Mouse (Mus musculus) MEL (cell line): Measurements from ENCODE around the gene Nmrk2. TPM values are rescaled to one million over a fixed set of nuclear protein-coding genes. Genes with fewer than 3 reads are reported as not detected.

Experiments
- DNase-seq: peaks from one replicate; pipeline ENCODE4 v3.0.0; 2011; ENCODE audit warnings: low read depth, low spot score
- H3K27ac ChIP-seq: 2 replicates; pipeline ENCODE4 v1.5.1; 2012; ENCODE audit warnings: low read depth, mild to moderate bottlenecking, control low read depth, low read length, moderate library complexity; ENCODE audit not compliant: control insufficient read depth
- H3K27me3 ChIP-seq, 2 experiments: fragments of 150-350 bp in 1 of 2; sonication (generic) in 1 of 2; 2 replicates each; pipeline ENCODE4 v1.6.1; 2012; ENCODE audit warnings: low read length in 2 of 2, mild to moderate bottlenecking in 2 of 2, improper control_type of control experiment in 1 of 2, moderate library complexity in 1 of 2; ENCODE audit not compliant: insufficient read depth in 2 of 2, control insufficient read depth in 1 of 2
- H3K36me3 ChIP-seq, 2 experiments: 2 replicates each; pipeline ENCODE4 v1.6.1; 2012 to 2014; ENCODE audit warnings: low read length in 2 of 2, improper control_type of control experiment in 1 of 2, inconsistent platforms in 1 of 2, mild to moderate bottlenecking in 1 of 2; ENCODE audit not compliant: insufficient read depth in 2 of 2, control insufficient read depth in 1 of 2
- H3K4me1 ChIP-seq, 2 experiments: fragments of 150-350 bp in 1 of 2; sonication (generic) in 1 of 2; 2 replicates each; pipeline ENCODE4 v1.6.1; 2012; ENCODE audit warnings: low read length in 2 of 2, improper control_type of control experiment in 1 of 2, mild to moderate bottlenecking in 1 of 2; ENCODE audit not compliant: insufficient read depth in 2 of 2, control insufficient read depth in 1 of 2
- H3K4me3 ChIP-seq, 2 experiments: fragments of 150-350 bp in 1 of 2; sonication (generic) in 1 of 2; 2 replicates each; pipeline ENCODE4 v1.5.1; 2012; ENCODE audit warnings: low read depth in 2 of 2, low read length in 2 of 2, mild to moderate bottlenecking in 2 of 2, moderate library complexity in 2 of 2, control low read depth in 1 of 2, improper control_type of control experiment in 1 of 2; ENCODE audit not compliant: control insufficient read depth in 1 of 2, insufficient read depth in 1 of 2
- H3K79me2 ChIP-seq: 2 replicates; pipeline ENCODE4 v1.6.1; 2012; ENCODE audit warnings: mild to moderate bottlenecking, low read length, moderate library complexity; ENCODE audit not compliant: control insufficient read depth, poor library complexity, insufficient read depth
- H3K9ac ChIP-seq: 2 replicates; pipeline ENCODE4 v1.6.1; 2012; ENCODE audit warnings: low read depth, mild to moderate bottlenecking, control low read depth, low read length, moderate library complexity; ENCODE audit not compliant: control insufficient read depth, poor library complexity, severe bottlenecking
- H3K9me3 ChIP-seq: fragments of 150-350 bp; sonication (generic); replicated peaks from 2 replicates; pipeline ENCODE4 v1.6.1; 2012; ENCODE audit warnings: mild to moderate bottlenecking, low read length, improper control_type of control experiment, moderate library complexity; ENCODE audit not compliant: insufficient read depth
- BHLHE40 ChIP-seq: IDR thresholded peaks from 2 replicates; pipeline ENCODE4 v1.6.1; 2012; ENCODE audit warnings: low read depth, mild to moderate bottlenecking, inconsistent platforms, low read length, improper control_type of control experiment, borderline replicate concordance
- CTCF ChIP-seq, 3 experiments: IDR thresholded peaks in 2 of 3; conservative IDR thresholded peaks in 1 of 3; 2 replicates each; pipeline ENCODE4 v1.5.1; 2011 to 2012; ENCODE audit warnings: low read length in 3 of 3, low read depth in 2 of 3, mild to moderate bottlenecking in 2 of 3, improper control_type of control experiment in 1 of 3, inconsistent platforms in 1 of 3, mixed read lengths in 1 of 3, moderate library complexity in 1 of 3; ENCODE audit not compliant: control insufficient read depth in 1 of 3, insufficient read depth in 1 of 3, poor library complexity in 1 of 3, severe bottlenecking in 1 of 3
- ETS1 ChIP-seq: IDR thresholded peaks from 2 replicates; pipeline ENCODE4 v1.6.1; 2012; ENCODE audit warnings: low read depth, mild to moderate bottlenecking, inconsistent platforms, low read length, improper control_type of control experiment, moderate library complexity
- GABPA ChIP-seq: IDR thresholded peaks from 2 replicates; pipeline ENCODE4 v1.6.1; 2012; ENCODE audit warnings: low read depth, mild to moderate bottlenecking, inconsistent platforms, low read length, improper control_type of control experiment, moderate library complexity
- GATA1 ChIP-seq: IDR thresholded peaks from 2 replicates; pipeline ENCODE4 v1.6.1; 2011; ENCODE audit warnings: low read depth, low read length, improper control_type of control experiment
- MYC ChIP-seq: IDR thresholded peaks from 2 replicates; pipeline ENCODE4 v1.6.1; 2011; ENCODE audit warnings: low read depth, mild to moderate bottlenecking, low read length, improper control_type of control experiment, moderate library complexity
- NELFE ChIP-seq: IDR thresholded peaks from 2 replicates; pipeline ENCODE4 v1.6.1; 2011; ENCODE audit warnings: low read depth, low read length, improper control_type of control experiment
- POLR2A ChIP-seq, 2 experiments: IDR thresholded peaks; 2 replicates each; pipeline ENCODE4 v1.6.1; 2011 to 2012; ENCODE audit warnings: low read length in 2 of 2, mild to moderate bottlenecking in 2 of 2, control low read depth in 1 of 2, improper control_type of control experiment in 1 of 2, low read depth in 1 of 2, moderate library complexity in 1 of 2; ENCODE audit not compliant: control insufficient read depth in 1 of 2, insufficient read depth in 1 of 2, poor library complexity in 1 of 2
- POLR2AphosphoS5 ChIP-seq: IDR thresholded peaks from 2 replicates; pipeline ENCODE4 v1.6.1; 2012; ENCODE audit warnings: low read depth, borderline replicate concordance, mild to moderate bottlenecking, inconsistent platforms, low read length, moderate library complexity, mixed read lengths
- RAD21 ChIP-seq: IDR thresholded peaks from 2 replicates; pipeline ENCODE4 v1.6.1; 2011; ENCODE audit warnings: mild to moderate bottlenecking, low read depth, low read length, improper control_type of control experiment
- RCOR1 ChIP-seq: IDR thresholded peaks from 2 replicates; pipeline ENCODE4 v1.6.1; 2012; ENCODE audit warnings: low read depth, mild to moderate bottlenecking, inconsistent platforms, low read length, improper control_type of control experiment
- TCF12 ChIP-seq: IDR thresholded peaks from 2 replicates; pipeline ENCODE4 v1.6.1; 2014; ENCODE audit warnings: low read depth, mild to moderate bottlenecking, inconsistent platforms, low read length, improper control_type of control experiment, moderate library complexity
- UBTF ChIP-seq: IDR thresholded peaks from 2 replicates; pipeline ENCODE4 v1.6.1; 2012; ENCODE audit warnings: low read depth, mild to moderate bottlenecking, inconsistent platforms, low read length, improper control_type of control experiment, moderate library complexity, borderline replicate concordance; ENCODE audit not compliant: insufficient read depth
- USF1 ChIP-seq: IDR thresholded peaks from 2 replicates; pipeline ENCODE4 v1.6.1; 2014; ENCODE audit warnings: low read depth, mild to moderate bottlenecking, inconsistent platforms, low read length, improper control_type of control experiment, moderate library complexity
- USF2 ChIP-seq, 2 experiments: IDR thresholded peaks; 2 replicates each; pipeline ENCODE4 v1.6.1; 2011 to 2012; ENCODE audit warnings: improper control_type of control experiment in 2 of 2, low read length in 2 of 2, borderline replicate concordance in 1 of 2, inconsistent platforms in 1 of 2, low read depth in 1 of 2, mild to moderate bottlenecking in 1 of 2; ENCODE audit not compliant: insufficient read depth in 1 of 2
- ZMIZ1 ChIP-seq: IDR thresholded peaks from 2 replicates; pipeline ENCODE4 v1.6.1; 2012; ENCODE audit warnings: low read depth, mild to moderate bottlenecking, inconsistent platforms, low read length, improper control_type of control experiment, moderate library complexity
- polyA plus RNA-seq, 2 experiments: library from polyadenylated mRNA; stranded (reverse) in 1 of 2; unstranded in 1 of 2; fragments of >175 nt in 1 of 2; fragments of >200 nt in 1 of 2; gene quantifications; 2 replicates each; pipeline versions ENCODE4 v1.2.1 to v1.2.4; 2012; ENCODE audit warnings: low replicate concordance in 2 of 2, low read depth in 1 of 2; ENCODE audit not compliant: insufficient read length in 2 of 2, insufficient read depth in 1 of 2, missing spikeins in 1 of 2
- total RNA-seq: library from RNA; depleted of rRNA; stranded (reverse); fragments of 300-350 nt; gene quantifications from 2 replicates; pipeline ENCODE4 v1.2.3, GENCODE M21; 2012

Gene Nmrk2
- total and polyA plus RNA-seq, 3 experiments = not detected

GRCm38 (mm10) chr10:81179451-81180342 lies 22.2 kb downstream of the Nmrk2 start:
- peaks cover 6 to 10% of the 10 kb centered on the region in 2 experiments for H3K36me3 ChIP-seq
- H3K79me2 ChIP-seq = peaks cover 44% of the 10 kb centered on the region
- H3K4me1 ChIP-seq = peaks cover 0 to 20% of the 10 kb centered on the region in 2 experiments; a peak in 3 of 4 replicates
- peak overlapping the region; percentile 94 for H3K9ac ChIP-seq
- peak overlapping the region; percentile 84 for H3K27ac ChIP-seq
- H3K4me3 ChIP-seq = peak overlapping the region in 1 of 2 experiments; percentile 80; a peak in 2 of 4 replicates
- no peaks in the 10 kb centered on the region for H3K9me3 ChIP-seq
- no peak for TF ChIP-seq ZMIZ1
- 0 out of 2 replicates have a peak, but pooled peaks have one; percentile 24 for TF ChIP-seq POLR2AphosphoS5
- TF ChIP-seq CTCF (IDR thresholded peaks at IDR 0.05 in 2 of 3, conservative IDR thresholded peaks at IDR 0.05 in 1 of 3; ENCODE audit: control insufficient read depth in 1 of 3, insufficient read depth in 1 of 3, low read depth in 2 of 3, low read length in 3 of 3, poor library complexity in 1 of 3, severe bottlenecking in 1 of 3) = peak; percentile 18 to 43 (median 36); a peak in 5 of 6 replicates
- peak in 1 of 2 experiments; percentile 26; a peak in 2 of 4 replicates for TF ChIP-seq POLR2A (IDR thresholded peaks at IDR 0.05; ENCODE audit: control insufficient read depth in 1 of 2, insufficient read depth in 1 of 2, low read depth in 1 of 2, low read length in 2 of 2, poor library complexity in 1 of 2)
- TF ChIP-seq BHLHE40 = no peak
- TF ChIP-seq TCF12 = no peak
- TF ChIP-seq NELFE = no peak
- no peak for TF ChIP-seq RCOR1
- TF ChIP-seq, all 39 proteins: peak for 3
- DNase-seq = peak; percentile 39
- no peaks in the 10 kb centered on the region for H3K27me3 ChIP-seq

- peak overlapping the region; percentile 84 for H3K27ac ChIP-seq
- peak overlapping the region in 1 of 2 experiments; percentile 80; a peak in 3 of 4 replicates for H3K4me3 ChIP-seq
- TF ChIP-seq RCOR1 = no peak
- TF ChIP-seq NELFE = no peak
- no peak for TF ChIP-seq POLR2AphosphoS5
- no peak for TF ChIP-seq UBTF
- TF ChIP-seq GABPA = no peak
- TF ChIP-seq MYC = no peak
- no peak for TF ChIP-seq USF2 (IDR thresholded peaks at IDR 0.05; ENCODE audit: borderline replicate concordance in 1 of 2, insufficient read depth in 1 of 2, low read depth in 1 of 2, low read length in 2 of 2)
- no peak for TF ChIP-seq ETS1
- no peak for TF ChIP-seq USF1
- TF ChIP-seq GATA1 = no peak
- TF ChIP-seq RAD21 = no peak
- H3K9ac ChIP-seq = peak overlapping the region; percentile 94
- H3K36me3 ChIP-seq = peaks cover 6 to 12% of the 10 kb centered on the region in 2 experiments
- peaks cover 0 to 24% of the 10 kb centered on the region in 2 experiments; a peak in 3 of 4 replicates for H3K4me1 ChIP-seq
- no peaks in the 10 kb centered on the region for H3K9me3 ChIP-seq
- peaks cover 42% of the 10 kb centered on the region for H3K79me2 ChIP-seq
- H3K27me3 ChIP-seq = no peaks in the 10 kb centered on the region
- peak; percentile 17 for DNase-seq
These were observed 22.9 kb downstream of the Nmrk2 start for GRCm38 (mm10) chr10:81178927-81179326.
